Mouse (Mus musculus): ENCODE data around the gene Dnaic1.

The Dnaic1 gene

DNA sequence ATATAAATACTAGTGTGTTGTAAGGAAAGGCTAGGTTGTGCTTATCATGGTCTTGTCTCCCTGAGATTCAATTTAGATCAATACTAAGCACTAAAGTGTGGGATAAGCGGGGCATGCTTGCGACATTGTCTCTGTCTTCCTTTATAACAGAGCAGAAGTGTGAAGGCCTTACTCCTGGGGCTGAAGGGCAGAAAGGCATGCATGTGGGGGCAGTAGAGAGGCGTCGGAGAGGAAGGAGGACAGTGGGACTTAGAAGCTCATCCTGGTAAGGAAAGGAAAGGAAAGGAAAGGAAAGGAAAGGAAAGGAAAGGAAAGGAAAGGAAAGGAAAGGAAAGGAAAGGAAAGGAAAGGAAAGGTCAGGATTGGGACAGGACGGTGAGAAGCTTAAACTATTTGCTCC is 1.9 kb downstream of the Dnaic1 start:
- DNase-seq (ENCODE audit: low spot score): peak; percentile 45

DNA sequence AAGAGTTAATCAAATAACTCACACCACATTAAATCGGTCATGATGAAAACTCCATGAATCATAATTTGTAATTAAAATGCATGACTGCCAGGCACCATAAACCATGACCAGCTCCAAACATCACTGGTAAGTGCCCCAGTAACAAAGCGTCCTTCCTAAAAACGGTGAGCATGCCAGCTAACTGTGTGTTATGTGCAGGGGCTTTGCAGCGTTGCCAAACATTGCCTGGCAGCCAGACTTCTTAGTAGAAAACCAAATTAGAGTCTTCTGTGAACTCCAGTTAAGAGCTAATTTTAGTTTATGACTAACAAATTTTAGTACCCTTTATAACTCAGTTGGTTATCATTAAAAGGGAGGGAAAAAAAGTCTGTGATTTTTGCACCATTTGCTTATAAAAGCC is 3.9 kb downstream of the Dnaic1 start:
- no peak for DNase-seq (ENCODE audit: low spot score)

DNA sequence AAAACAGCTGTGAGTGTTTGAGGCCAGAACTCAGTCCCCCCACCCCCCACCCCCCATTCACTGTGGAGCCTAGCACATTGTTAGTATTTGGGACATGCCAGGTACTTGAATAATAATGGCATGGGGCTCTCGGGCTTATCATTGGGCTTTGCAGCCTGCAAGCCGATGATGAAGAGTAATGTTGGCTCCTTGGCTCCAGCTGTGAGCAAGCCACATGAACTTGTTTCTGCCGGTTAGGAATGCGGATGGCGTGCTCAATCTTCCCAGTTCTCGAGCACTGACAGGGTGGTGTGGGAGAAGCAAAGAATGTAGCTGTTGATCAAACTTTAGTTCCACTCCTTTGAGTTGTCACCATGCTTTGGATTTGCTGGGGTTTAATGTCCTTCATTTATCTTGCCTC is 6.3 kb downstream of the Dnaic1 start:
- no peak for DNase-seq (ENCODE audit: low spot score)

DNA sequence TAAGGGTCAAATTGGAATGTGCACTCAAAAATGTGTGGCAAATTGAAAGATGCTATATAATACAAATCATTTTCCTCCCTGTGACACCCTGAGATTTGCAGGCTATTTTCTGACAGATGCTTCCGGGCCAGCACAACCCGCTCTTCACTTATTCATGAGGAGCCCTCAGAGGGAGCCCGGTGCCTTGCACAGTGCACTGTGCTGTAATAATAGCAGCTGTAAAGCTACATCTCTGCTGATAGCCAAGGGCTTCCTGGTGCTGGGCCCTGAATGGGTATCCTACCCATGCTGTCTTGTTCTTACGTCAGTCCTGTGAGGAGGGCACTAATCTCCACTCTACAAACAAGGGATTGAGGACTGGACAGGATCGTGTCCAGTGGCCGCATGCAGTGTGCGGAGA is 13.8 kb downstream of the Dnaic1 start:
- no peak for DNase-seq (ENCODE audit: low spot score)

DNA sequence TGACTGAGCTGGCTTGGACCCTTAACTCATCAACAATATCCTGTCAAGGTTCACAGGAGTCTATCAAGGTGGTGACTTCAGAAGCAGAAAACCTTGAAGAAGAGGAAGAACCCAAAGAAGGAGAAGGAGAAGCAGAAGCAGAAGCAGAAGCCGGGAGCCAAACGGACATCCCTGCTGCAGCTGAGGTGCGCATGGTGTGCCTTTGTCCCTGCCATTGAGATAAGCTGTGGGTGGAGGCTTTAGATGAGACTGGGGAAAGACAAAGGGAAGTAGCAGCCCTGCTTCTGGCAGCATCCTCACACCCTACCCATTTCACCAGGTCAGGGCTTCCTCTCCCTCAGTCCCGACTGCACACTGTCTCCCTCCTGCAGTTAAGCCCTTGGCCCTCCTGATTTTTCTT is 33.2 kb downstream of the Dnaic1 start:
- no peak for DNase-seq (ENCODE audit: low spot score)

DNA sequence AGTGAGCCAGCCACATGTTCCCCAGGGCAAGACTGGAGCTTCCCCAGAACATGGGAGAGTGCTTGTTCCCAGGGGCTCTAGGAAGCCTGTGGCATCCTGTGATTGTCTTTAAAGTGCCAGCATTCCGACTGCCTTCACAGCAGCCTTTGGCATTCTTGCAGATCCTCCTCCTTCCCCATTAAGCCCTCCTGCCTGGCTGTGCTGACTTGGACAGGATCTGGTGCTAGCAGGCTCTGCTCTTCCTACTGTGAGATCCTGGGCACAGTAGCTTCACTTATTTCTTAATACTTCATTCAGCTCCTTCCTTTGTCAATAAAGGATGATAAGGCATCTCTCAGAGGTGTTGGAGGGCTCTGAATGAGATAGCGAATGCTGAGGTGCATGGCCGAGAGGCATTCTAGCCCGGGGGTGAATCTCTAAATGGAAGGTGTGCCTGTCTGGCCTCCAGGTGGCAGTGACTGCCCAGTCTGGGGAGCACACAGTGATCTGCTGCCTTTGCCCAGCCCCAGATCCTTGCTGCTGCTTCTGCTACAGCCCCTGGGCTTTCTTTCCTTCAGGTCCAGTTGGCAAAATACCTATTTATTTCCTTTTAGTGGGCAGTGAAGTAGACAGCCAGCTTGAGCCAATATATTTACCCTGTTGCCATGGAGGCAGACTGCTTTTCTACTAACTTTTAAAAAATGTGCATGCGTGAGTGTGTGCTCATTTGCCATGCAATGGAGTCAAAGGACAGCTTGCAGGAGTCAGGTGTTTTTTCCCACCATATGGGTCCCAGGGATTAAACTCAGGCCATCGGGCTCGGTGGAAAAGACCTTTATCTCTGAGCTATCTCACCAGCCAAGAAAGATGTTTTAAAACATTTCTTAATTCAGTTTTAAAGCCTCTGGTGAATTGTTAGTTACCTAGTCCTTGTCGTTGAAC is 35.2 kb downstream of the Dnaic1 start:
- no peak for DNase-seq (ENCODE audit: low spot score)

DNA sequence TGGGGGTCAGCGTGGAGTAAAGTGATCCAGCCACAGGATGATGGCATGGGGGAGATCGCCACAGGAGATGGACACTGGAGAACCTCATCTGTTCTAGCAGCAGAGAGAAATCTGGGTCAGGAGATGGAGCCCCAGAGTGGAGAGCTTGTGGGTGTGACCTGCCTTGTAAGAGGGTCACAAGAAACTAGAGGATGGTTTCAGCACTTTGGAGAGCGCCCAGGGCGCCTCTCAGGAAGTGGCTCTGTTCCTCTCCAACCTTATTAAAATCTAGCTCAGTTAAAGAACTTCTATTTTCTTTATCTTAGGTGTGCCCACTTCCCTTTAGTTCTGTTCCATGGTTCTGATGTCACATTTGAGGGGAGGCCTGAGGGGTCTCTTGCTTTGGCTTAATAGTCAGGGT is 37.2 kb downstream of the Dnaic1 start:
- DNase-seq (ENCODE audit: low spot score): peak; percentile 59

DNA sequence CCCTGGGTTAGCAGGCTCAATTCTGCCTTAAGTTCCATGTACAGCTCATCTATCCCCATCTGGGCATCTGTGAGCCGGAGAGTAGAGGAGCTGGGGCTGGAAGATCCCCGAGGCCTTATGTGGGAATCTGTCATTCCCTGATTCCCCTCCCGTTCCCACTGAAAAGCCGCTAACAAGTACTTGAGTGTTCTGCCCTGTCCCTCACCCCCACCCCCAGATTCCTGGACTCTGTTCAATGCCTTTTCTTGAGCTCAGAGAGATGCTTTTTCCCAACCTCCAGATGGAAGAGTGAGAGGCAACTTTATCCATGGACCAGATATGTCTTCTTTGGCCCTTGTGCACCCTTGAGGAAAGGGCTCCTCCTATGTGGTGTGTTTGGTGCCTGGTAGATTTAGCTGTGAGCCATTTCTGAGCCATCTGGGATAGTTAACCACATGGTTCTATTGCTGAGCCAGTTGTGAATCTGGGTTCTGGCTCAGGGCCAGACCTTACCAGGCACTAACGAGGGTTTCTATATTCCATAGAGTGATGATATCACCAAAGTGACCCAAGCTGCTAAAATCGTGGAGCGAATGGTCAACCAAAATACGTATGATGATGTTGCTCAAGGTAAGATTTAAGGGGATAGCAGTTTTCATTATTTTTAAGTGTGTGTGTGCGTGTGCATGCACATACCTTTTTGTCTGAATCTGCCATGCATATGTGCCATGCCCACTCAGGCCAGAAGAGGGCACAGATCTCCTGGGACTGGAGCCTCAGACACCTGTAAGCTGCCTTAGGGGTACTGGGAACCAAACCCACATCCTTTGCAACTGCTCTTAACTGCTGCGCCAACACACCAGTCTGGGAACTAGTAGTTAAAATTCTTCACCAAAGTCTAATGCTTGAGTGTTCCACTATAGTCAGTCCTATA is 40.4 kb downstream of the Dnaic1 start:
- no peak for DNase-seq (ENCODE audit: low spot score)

DNA sequence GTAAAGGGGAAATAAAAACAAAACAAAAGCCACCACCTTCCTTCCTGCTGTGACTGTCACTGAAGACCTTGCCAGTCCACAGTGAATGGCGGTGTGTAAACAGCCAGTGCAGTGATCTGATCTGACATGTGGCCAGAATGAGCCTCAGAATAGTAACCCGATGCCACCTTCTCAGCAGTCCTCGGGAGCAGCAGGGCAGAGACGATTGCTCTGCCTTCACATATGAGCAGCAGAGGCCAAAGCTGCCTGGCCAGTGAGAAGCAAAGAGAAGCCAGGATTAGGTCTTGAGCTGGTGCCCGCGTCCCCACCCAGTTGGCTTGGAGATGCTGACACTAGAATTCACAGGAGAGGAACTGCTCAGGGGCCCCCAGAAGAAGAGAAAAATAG is 41.0 kb downstream of the Dnaic1 start:
- DNase-seq (ENCODE audit: low spot score): no peak

DNA sequence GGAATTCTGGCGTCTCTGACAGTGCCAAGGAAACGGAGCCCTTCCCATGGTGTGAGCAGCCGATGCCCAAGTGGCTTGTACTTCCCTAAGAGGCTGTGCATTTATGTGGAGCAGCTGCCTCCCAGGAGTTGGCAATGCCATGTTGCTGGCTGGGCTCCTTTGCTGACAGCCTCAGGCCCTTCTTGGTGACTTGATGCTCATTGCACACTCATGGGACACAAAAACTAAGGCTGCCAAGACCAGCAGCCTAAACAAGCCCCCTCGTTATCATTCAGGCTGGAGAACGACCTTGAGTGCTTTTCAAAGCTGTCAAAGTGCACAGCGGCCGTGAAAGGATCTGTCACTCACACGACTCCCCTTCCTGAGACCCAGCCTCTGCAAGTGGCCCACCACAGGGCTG is 42.6 kb downstream of the Dnaic1 start:
- no peak for DNase-seq (ENCODE audit: low spot score)

DNA sequence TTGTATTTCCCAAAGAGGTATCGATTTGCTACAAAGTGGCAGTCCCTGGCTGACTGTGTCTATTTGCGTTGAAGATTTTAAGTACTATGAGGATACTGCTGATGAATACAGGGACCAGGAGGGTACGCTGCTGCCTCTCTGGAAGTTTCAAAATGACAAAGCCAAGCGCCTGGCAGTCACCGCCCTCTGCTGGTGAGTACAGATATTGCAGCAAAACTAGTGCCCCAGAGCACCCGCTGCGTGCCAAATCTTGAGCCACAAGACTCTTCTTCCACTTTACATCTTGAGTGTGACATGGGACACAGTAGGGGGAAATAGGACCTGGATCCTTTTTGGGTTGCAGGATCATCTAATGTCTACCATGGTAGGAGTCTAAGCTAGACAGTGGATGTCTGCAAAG is 44.6 kb downstream of the Dnaic1 start:
- DNase-seq (ENCODE audit: low spot score): peak; percentile 41

DNA sequence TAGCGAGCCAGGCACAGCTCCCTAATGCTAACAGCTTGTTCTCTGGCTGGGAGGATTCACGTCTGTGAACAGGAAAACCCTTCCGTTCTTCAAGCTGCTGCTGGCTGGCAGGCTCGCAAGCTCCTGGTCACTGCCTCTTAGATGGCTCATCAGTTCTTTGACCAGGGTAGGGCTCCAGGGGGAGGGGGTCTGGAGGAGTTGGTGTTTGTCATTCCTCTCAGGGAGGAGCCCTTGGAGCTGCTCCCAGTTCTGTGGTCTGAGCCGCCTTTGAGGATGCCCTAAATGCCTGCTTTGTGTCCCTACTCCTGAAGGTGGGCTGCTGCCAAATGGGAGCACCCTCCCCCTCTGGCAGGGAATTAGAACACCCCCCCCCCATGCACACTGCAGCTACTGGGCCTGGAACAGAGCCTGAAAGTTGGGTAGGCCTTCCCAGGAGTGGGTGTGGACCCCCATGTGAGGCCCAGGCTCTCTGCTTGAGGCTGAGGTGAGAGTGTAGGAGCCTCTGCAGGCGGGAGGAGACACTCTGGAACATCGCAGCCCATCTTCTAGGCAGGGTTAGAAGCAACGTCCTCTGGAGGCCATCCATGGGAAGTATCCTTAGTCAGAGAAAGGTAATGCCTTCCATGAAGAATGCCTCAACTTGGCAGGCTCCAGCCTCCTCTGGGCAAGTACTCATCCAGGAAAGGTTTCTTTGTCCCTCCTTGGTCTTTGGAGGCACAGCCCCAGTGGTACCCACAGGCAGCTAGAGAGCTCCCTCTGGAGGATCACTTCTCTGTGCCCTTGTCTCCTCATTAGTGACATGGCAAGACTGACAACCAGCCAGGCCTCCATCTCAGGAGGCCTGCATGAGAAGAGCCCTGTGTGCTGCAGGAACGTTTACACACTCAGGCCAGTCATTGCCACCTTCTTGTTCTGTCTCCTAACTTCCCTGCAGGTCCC is 46.4 kb downstream of the Dnaic1 start:
- DNase-seq (ENCODE audit: low spot score): no peak

DNA sequence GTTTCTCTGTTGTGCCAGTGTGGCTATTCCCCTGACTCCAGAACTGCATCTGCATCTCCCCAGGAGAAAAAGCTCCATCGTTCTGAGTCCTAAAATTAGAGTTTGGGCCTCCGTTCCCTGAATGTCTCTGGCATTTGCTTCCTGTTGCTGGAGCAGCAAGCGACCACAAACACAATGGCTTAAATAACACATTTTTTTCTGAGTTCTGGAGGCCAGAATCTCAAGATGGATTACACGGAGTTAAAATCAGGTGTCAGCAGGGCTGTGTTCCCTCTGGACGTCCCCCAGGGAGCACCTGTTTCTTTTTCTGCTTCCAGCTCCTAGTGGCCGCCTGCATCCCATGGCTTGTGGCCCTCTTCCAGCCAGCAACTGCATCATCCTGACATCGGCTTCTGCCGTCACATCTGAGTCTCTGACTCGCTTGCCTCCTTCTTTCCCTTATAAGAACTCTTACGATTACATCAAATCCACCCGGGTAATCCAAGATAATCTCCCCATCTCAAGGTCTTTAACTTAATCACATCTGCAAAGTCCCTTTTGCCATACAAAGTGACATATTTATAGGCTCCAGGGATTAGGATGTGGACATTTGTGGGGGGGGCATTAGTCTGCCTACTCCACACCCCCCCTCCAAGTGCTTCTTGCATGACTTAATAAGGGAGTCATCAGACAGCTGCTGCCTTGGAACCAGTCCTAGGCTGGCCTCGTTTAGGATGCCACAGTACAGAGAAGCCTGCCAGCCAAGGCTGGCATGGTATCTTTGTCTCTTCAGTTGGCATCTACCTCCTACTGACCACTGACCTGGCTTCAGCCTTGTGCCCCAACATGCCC is 49.6 kb downstream of the Dnaic1 start:
- DNase-seq (ENCODE audit: low spot score): no peak

DNA sequence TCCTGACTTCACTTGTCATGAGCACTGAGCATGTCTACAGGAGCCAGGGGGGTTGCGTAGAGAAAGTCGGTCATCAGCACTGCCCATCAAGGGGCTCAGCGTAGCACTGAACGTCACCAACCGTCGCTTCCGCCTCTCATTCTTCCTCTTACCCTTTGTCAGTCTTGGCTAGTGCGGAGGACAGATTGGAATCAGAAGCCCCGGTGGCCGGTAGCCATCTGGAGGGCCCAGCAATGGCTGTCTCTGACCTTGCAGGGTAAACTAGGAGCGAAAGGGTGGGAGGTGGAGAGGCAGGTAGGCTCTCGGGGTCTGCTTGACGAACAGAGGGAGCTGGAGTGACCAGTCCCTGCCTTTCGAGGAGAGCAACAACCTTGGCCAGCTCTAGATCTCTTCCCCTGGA is 52.5 kb downstream of the Dnaic1 start:
- no peak for DNase-seq (ENCODE audit: low spot score)

DNA sequence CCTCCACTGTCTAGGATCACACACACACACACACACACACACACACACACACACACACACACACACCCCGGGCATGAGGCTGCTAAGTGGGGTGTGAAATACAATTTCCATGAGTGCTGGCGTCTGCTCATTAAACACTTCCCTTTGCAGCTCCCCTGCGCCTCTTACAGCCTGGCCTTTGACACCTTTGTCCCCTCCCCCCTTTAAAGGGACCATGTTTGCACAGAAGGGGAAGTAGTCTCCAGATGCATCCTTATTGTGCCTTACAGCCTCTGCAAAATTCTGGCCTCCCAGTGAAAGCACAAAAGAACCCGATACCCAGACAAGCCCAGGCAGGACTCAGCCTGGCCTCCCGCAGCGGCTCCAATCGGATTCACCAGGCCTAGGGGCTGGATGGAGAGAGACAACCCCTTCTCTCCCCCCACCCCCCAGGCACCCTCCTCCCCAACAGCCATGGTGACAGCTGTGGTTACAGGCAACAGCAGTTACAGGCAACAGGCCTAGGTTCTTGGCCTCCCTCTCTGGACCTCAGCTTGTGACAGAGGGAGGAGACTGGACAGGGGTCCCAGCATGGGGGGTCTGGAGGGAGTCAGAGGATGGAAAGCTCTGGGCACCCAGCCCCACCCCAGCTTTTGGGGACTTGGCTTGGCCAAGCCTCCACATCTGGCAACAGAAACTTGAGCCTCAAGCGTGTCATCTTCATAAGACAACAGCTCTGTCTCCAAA is 58.8 kb downstream of the Dnaic1 start:
- DNase-seq (ENCODE audit: low spot score): peak; percentile 62

DNA sequence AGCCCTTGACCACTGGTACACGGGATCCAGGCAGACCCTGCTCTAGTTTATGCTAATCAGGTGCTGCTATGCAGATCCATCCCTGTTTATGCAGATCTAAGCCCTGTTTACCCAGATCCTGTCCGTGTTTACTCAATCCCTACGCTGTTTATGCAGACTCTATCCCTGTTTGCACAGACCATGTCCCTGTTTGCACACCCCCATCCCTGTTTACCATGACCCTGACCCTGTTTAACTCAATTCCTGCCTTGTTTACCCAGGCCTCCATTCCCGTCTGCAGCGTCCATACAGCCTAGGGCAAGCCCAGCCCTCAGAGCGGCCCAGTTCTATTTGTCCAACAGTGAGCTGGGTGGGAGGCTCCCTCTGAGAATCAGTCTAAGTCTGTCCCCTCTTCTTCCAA is 60.6 kb downstream of the Dnaic1 start:
- peak; percentile 78 for DNase-seq (ENCODE audit: low spot score)

DNA sequence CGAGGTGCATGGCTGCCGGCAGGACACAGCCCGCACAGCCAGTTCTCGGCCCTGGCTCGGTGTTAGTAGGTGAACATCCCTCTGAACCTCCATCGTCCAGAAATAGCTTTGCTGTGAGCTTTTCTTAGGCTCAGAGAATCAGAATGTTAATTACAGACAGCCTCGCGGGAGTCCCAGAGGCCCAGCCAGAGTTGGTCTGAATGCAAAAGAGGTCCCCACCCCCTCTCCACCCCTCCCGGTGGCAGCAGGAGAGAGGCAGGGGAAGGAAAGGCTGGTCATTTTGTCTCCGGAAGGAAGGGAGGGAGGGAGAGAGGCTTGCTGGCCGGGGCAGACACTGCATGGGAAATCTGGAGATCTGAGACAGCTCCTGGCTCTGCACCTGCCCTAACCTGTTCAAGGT is 61.8 kb downstream of the Dnaic1 start:
- DNase-seq (ENCODE audit: low spot score): peak; percentile 48

DNA sequence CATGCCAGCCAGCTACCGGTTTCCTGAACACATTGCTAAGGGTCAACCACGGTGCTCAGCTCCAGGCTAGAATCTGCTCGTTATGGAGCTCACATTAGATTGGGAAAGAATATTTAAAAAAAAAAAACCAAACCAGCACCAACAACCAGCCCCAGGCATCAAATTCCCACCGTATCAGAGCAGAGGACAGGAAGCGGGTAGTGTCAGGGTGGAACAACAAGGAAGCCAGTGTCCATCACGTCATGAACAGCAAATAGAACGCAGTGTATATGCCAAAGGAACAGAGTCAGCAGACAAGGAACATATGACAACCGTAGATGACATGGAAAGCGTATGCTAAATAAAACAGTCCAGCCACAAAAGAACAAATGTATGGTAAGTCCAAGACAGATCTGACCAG is 63.4 kb downstream of the Dnaic1 start:
- no peak for DNase-seq (ENCODE audit: low spot score)

DNA sequence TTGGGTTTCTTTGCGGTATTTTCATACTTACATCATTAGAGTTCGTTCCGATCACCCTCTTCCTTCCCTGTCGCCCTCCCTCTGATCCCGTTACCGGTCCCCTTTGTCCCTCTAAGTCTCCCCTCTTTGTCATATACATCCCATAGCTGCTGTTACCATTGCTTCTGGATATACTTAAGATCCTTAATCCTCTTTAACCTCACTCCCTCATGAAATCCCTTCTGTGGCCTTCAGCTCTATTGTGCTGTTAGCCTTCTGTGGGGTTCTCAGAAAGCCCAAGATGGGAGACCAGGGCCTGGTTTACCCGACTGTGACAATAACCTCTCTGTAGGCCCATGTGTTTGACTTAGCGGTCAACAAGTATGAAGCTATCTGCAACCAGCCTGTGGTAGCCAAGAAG is 65.1 kb downstream of the Dnaic1 start:
- no peak for DNase-seq (ENCODE audit: low spot score)

DNA sequence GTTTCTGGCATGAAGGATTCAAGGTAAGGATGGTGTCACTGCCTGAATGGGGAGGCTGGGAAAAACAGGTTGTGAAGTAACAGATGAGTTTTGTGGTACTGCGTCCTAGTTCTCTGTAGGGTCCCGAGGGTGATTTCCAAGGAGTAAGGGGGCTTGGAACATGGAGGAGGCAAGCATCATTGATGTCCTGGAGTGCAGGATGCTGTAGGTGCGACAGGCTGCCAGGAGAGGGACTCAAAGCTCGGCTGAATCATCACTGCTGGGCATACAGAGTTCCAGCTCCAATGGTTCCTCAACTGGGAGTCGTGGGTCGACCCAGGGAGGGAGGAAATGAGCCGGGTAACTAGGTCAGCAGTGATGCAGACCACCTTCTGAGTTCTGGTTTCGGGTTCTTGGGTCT is 65.6 kb downstream of the Dnaic1 start:
- no peak for DNase-seq (ENCODE audit: low spot score)
